Comparison of ENCODE assay signal across 8 mouse cellular contexts in the genomic region with DNA sequence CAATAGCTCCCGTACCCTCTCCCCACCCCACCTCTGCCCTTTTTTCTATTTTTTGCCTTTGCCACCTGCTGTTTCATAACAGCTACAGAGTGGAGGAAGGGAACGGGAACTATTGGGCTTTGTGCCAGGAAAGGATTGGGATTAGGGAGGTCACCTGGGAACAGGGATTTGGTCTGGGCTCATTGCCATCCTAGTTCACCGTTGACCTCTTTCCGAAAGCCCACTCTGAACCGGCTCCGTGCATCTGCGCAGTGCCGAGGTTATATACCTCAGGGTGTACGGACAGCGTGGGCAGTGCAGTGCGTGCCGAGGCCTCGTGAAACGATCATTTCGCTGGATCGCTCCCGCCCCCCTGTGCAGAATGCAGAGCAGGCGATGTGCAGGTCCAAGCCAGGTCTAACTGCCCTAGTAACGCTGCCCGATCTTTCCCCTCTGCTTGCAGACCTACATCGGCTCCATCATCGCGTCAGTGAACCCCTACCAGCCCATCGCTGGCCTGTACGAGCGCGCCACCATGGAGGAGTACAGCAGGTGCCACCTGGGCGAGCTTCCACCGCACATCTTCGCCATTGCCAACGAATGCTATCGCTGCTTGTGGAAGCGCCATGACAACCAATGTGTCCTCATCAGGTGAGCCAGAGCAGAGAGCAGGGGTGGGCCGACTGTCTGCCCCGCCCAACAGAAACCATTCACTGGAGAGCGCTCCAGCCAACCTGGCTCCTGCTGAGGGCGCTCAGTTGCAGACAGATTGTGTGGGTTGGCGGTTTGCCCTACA.
DNase-seq lines count a peak whose midpoint lies in the region; TF ChIP-seq lines count a peak whose summit lies in the region.

No protein-coding gene starts in this region.

- 55% methylated on average over 38 of the region's 38 CpGs for WGBS in hindbrain, embryonic 10.5 days
- 39% methylated on average over 38 of the region's 38 CpGs for WGBS in olfactory bulb, adult 2 months

- H3K4me1 ChIP-seq in testis, adult 2 months (ENCODE audit: control insufficient read depth, insufficient read depth, low read length), result peaks cover 4% of the 10 kb centered on the region
- peaks cover 39% of the 10 kb centered on the region for H3K4me1 ChIP-seq in hindbrain, embryonic 10.5 days (replicated peaks)
- H3K4me1 ChIP-seq in olfactory bulb, adult 2 months (ENCODE audit: control insufficient read depth, insufficient read depth, low read length), result peaks cover 7% of the 10 kb centered on the region; the same call in 1 of the 2 replicates

- no peaks in the 10 kb centered on the region for H3K9me3 ChIP-seq in hindbrain, embryonic 10.5 days

- TF ChIP-seq CTCF in testis, adult 2 months (IDR thresholded peaks at IDR 0.05; ENCODE audit: control insufficient read depth, insufficient read depth, insufficient replicate concordance, low read depth, low read length), result no peak
- no peak for TF ChIP-seq CTCF in olfactory bulb, adult 2 months (IDR thresholded peaks at IDR 0.05; ENCODE audit: insufficient read depth, low read depth, low read length)

- DNase-seq in testis, postnatal 10 days (ENCODE audit: low spot score), result no peak
- DNase-seq in hindbrain, embryonic 10.5 days (ENCODE audit: low spot score), result no peak
- peak; percentile 25 for DNase-seq in left cerebral cortex, adult 11 months (ENCODE audit: low spot score)
- DNase-seq in urinary bladder, postnatal 36 days (ENCODE audit: low spot score in 2 of 2), result no peak
- DNase-seq in adrenal gland, postnatal 4 days (ENCODE audit: low spot score in 2 of 2), result no peak
- no peak for DNase-seq in B cell, adult 2 months

- no peaks in the 10 kb centered on the region for H3K36me3 ChIP-seq in testis, adult 2 months (ENCODE audit: control insufficient read depth, insufficient read depth, low read length)
- H3K36me3 ChIP-seq in hindbrain, embryonic 10.5 days, result 0 out of 2 replicates have a peak, but pooled peaks cover 4% of the 10 kb centered on the region

- no peak for TF ChIP-seq POLR2A in testis, adult 2 months (IDR thresholded peaks at IDR 0.05; ENCODE audit: control insufficient read depth, low read depth, low read length)
- no peak for TF ChIP-seq POLR2A in olfactory bulb, adult 2 months (IDR thresholded peaks at IDR 0.05; ENCODE audit: insufficient read depth, low read depth, low read length)

- peak overlapping the region; percentile 65 for H3K4me3 ChIP-seq in testis, adult 2 months (ENCODE audit: control insufficient read depth, low read depth, low read length)
- H3K4me3 ChIP-seq in hindbrain, embryonic 10.5 days, result peak overlapping the region; percentile 7; the same call in 1 of the 2 replicates
- H3K4me3 ChIP-seq in olfactory bulb, adult 2 months (ENCODE audit: insufficient read depth, low read depth, low read length), result peak overlapping the region; percentile 41

- no peak overlapping the region for H3K27ac ChIP-seq in testis, adult 2 months (ENCODE audit: control insufficient read depth, insufficient read depth, low read depth, low read length)
- H3K27ac ChIP-seq in hindbrain, embryonic 10.5 days, result peak overlapping the region; percentile 2; the same call in 1 of the 2 replicates
- no peak overlapping the region for H3K27ac ChIP-seq in olfactory bulb, adult 2 months (ENCODE audit: insufficient read depth, low read depth, low read length)

- H3K27me3 ChIP-seq in testis, adult 2 months (ENCODE audit: control insufficient read depth, insufficient read depth, low read length), result no peaks in the 10 kb centered on the region
- peaks cover 15% of the 10 kb centered on the region for H3K27me3 ChIP-seq in hindbrain, embryonic 10.5 days (ENCODE audit: insufficient read depth, poor library complexity, severe bottlenecking)

Comparison
In these comparisons a context has a peak if more than half of its experiments do, and no peak if none do; other contexts are left out.
1. H3K4me3 ChIP-seq: peak in every context shown above with its lines; median percentile 65 in testis, adult 2 months; 41 in olfactory bulb, adult 2 months; 7 in hindbrain, embryonic 10.5 days.